Mouse (Mus musculus) adrenal gland, adult 2 months (tissue): ENCODE measurements around the gene Olfr588-ps1. TPM values are rescaled to one million over a fixed set of nuclear protein-coding genes. Genes with fewer than 3 reads are reported as not detected.
"Not testable (repeated sequence)": the region's sequence is repeated elsewhere in the genome, so short reads cannot be mapped to it uniquely, and the experiment has no call there.

Experiments used
- DNase-seq: peaks from one replicate; pipeline ENCODE4 v3.0.0; 2021
- long read RNA-seq: library from polyadenylated mRNA; stranded (forward); transcript quantifications from one replicate; pipeline ENCODE4 v2.0.0, GENCODE M21; 2021
- polyA plus RNA-seq: library from polyadenylated mRNA; depleted of rRNA; stranded (reverse); fragments of >200 nt; gene quantifications from 2 replicates; pipeline ENCODE4 v1.2.3, GENCODE M21; 2012; rRNA removed
- total RNA-seq, 2 experiments: library from RNA; stranded (reverse); gene quantifications; 2 replicates each; pipeline ENCODE4 v1.2.3; 2021

The Olfr588-ps1 gene
- total RNA-seq (not detected), polyA plus RNA-seq (not detected in 2 replicates)
- long read RNA-seq, result 0 reads

DNA sequence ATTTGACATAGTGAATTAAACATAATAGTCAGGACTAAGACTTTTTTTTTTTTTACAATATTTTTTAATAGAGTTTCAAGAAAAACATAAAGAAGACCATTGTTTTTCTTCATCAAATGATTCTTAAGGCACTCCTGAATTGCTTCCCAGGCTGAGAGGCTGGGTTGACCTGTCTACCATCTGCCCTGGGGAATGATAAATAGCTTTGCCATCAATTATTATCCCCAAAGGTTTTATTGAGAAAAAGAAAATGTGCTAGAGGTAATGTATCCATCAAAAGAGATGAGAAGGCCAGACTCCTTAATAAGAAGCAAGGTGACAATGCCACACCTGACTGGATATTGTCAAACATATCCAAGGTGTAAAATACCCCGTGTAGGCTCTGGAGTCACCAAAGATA is at the start of gene Olfr588-ps1:
Gene Olfr588-ps1, plus strand, starts transcription at position 301 of the 400 bp plus-strand sequence.
- no peak for DNase-seq

GRCm38 (mm10) chr7:103097420-103097819 is 43.3 kb upstream of the Olfr588-ps1 start, which contains the start of gene Olfr585:
TSS of gene Olfr585 (plus strand) at chr7:103097720.
- DNase-seq, result no peak

DNA sequence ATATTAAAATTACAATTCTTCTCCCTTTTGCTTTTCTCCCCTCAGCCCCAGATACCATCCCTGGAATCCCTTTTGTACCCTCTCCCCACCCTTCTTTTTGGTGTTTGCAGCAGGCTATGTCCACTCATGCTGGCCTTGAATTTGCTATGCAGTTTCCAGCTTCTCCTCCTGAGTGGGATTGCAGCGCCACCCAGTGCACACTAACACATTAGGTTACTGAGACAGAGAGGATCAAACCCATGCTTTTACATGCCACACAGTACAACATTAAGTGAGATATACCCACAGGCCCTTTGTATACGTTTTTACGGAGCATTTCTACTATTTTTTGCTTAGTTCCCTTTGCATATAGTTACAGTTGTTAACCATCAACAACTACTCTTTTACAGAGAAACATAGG is 21.3 kb upstream of the Olfr588-ps1 start:
- no peak for DNase-seq

GRCm38 (mm10) chr7:103125538-103125937 is 15.1 kb upstream of the Olfr588-ps1 start, which contains the start of gene Olfr586:
TSS of gene Olfr586 (minus strand) at chr7:103125638.
- DNase-seq, result no peak

- DNase-seq, result no peak
Observed at GRCm38 (mm10) chr7:103156256-103156655, 15.6 kb downstream of the Olfr588-ps1 start, which contains the start of gene Olfr589. TSS of gene Olfr589 (minus strand) at chr7:103156356.

DNA sequence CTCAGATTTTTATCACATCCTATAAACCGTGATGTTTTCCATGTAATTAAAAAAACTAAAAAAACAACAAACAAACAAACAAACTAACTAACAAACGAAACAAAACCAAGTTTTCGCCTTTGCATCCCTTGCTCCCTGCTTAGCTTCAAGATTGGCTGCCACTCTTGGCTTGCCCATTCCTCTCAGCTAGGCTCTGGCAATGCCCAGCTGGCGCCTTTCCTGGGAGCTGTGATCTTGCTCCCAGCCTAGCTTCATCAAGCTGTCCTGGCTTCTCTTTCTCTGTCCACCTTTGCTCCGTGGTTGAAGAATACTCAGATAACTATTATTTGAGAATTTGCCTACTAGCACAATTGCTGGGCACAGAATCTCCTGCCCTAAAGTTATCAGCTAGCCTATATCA is 29.0 kb downstream of the Olfr588-ps1 start:
- DNase-seq, result no peak

DNA sequence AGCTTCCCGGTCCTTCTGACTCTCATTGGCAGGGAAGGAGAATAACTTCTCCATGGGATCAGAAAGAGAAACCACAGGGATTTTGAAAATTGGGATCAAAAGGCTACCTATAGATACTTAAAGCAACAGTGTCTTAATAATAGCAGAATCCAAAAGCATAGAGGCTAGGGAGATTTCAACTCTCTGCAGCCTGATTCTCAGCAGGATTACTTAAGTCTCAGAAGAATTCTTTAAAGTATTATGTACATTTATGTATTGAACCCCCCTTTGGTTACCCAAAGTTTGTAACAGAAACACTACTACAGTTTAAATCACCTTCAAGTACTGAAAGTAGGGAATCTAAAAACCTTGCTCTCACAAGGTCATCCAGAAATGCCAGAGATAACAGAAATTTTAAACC is 37.6 kb downstream of the Olfr588-ps1 start, which contains the start of gene Olfr591:
Gene Olfr591, minus strand, starts transcription at position 101 of the 400 bp plus-strand sequence.
- DNase-seq, result no peak

DNA sequence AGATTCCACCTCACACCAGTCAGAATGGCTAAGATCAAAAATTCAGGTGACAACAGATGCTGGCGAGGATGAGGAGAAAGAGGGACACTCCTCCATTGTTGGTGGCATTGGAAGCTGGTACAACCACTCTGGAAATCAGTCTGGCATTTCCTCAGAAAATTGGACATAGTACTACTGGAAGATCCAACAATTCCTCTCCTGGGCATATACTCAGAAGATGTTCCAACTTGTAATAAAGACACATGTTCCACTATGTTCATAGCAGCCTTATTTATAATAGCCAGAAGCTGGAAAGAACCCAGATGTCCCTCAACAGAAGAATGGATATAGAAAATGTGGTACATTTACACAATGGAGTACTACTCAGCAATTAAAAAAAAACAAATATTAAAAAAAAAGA is 43.8 kb downstream of the Olfr588-ps1 start, which contains the start of gene Olfr592:
Gene Olfr592, plus strand, starts transcription at position 301 of the 400 bp plus-strand sequence.
- not testable (repeated sequence) for DNase-seq

Other genes with a start within 250 kb of the Olfr588-ps1 start
- gene Olfr569, start 250.0 kb upstream of the Olfr588-ps1 start, total RNA-seq, result not detected
- not detected in 2 replicates for gene Olfr569, start 250.0 kb upstream of the Olfr588-ps1 start, polyA plus RNA-seq
- not detected for gene Olfr570, start 246.3 kb upstream of the Olfr588-ps1 start, total RNA-seq
- gene Olfr570, start 246.3 kb upstream of the Olfr588-ps1 start, polyA plus RNA-seq, result not detected in 2 replicates
- gene Olfr571, start 223.3 kb upstream of the Olfr588-ps1 start, total RNA-seq, result not detected
- gene Olfr571, start 223.3 kb upstream of the Olfr588-ps1 start, polyA plus RNA-seq, result not detected in 2 replicates
- not detected for gene Olfr572, start 216.5 kb upstream of the Olfr588-ps1 start, total RNA-seq
- not detected in 2 replicates for gene Olfr572, start 216.5 kb upstream of the Olfr588-ps1 start, polyA plus RNA-seq
- not detected for gene Olfr573-ps1, start 198.3 kb upstream of the Olfr588-ps1 start, total RNA-seq
- not detected in 2 replicates for gene Olfr573-ps1, start 198.3 kb upstream of the Olfr588-ps1 start, polyA plus RNA-seq
- not detected for gene Olfr574, start 192.4 kb upstream of the Olfr588-ps1 start, total RNA-seq
- not detected in 2 replicates for gene Olfr574, start 192.4 kb upstream of the Olfr588-ps1 start, polyA plus RNA-seq
- not detected for gene Olfr575, start 182.1 kb upstream of the Olfr588-ps1 start, total RNA-seq
- gene Olfr575, start 182.1 kb upstream of the Olfr588-ps1 start, polyA plus RNA-seq, result not detected in 2 replicates
- gene Olfr576, start 178.2 kb upstream of the Olfr588-ps1 start, total RNA-seq, result not detected
- not detected in 2 replicates for gene Olfr576, start 178.2 kb upstream of the Olfr588-ps1 start, polyA plus RNA-seq
- gene Olfr577, start 164.9 kb upstream of the Olfr588-ps1 start, total RNA-seq, result not detected
- not detected in 2 replicates for gene Olfr577, start 164.9 kb upstream of the Olfr588-ps1 start, polyA plus RNA-seq
- gene Olfr578, start 151.6 kb upstream of the Olfr588-ps1 start, total RNA-seq, result not detected
- gene Olfr578, start 151.6 kb upstream of the Olfr588-ps1 start, polyA plus RNA-seq, result not detected in 2 replicates
- not detected for gene Olfr582, start 102.9 kb upstream of the Olfr588-ps1 start, total RNA-seq
- not detected in 2 replicates for gene Olfr582, start 102.9 kb upstream of the Olfr588-ps1 start, polyA plus RNA-seq
- not detected for gene Olfr583, start 89.6 kb upstream of the Olfr588-ps1 start, total RNA-seq
- gene Olfr583, start 89.6 kb upstream of the Olfr588-ps1 start, polyA plus RNA-seq, result not detected in 2 replicates
- gene Olfr584, start 59.0 kb upstream of the Olfr588-ps1 start, total RNA-seq, result not detected
- gene Olfr584, start 59.0 kb upstream of the Olfr588-ps1 start, polyA plus RNA-seq, result not detected in 2 replicates
- gene Olfr585, start 43.2 kb upstream of the Olfr588-ps1 start, total RNA-seq, result not detected
- gene Olfr585, start 43.2 kb upstream of the Olfr588-ps1 start, polyA plus RNA-seq, result not detected in 2 replicates
- gene Olfr586, start 15.2 kb upstream of the Olfr588-ps1 start, total RNA-seq, result not detected
- gene Olfr586, start 15.2 kb upstream of the Olfr588-ps1 start, polyA plus RNA-seq, result not detected in 2 replicates
- gene Olfr589, start 15.5 kb downstream of the Olfr588-ps1 start, total RNA-seq, result not detected
- not detected in 2 replicates for gene Olfr589, start 15.5 kb downstream of the Olfr588-ps1 start, polyA plus RNA-seq
- not detected for gene Olfr591, start 37.5 kb downstream of the Olfr588-ps1 start, total RNA-seq
- not detected in 2 replicates for gene Olfr591, start 37.5 kb downstream of the Olfr588-ps1 start, polyA plus RNA-seq
- not detected for gene Olfr592, start 43.9 kb downstream of the Olfr588-ps1 start, total RNA-seq
- not detected in 2 replicates for gene Olfr592, start 43.9 kb downstream of the Olfr588-ps1 start, polyA plus RNA-seq
- gene Olfr593, start 71.0 kb downstream of the Olfr588-ps1 start, total RNA-seq, result not detected
- not detected in 2 replicates for gene Olfr593, start 71.0 kb downstream of the Olfr588-ps1 start, polyA plus RNA-seq
- gene Olfr594, start 76.1 kb downstream of the Olfr588-ps1 start, total RNA-seq, result not detected
- not detected in 2 replicates for gene Olfr594, start 76.1 kb downstream of the Olfr588-ps1 start, polyA plus RNA-seq
- not detected for gene Usp17ld, start 111.6 kb downstream of the Olfr588-ps1 start, total RNA-seq
- not detected in 2 replicates for gene Usp17ld, start 111.6 kb downstream of the Olfr588-ps1 start, polyA plus RNA-seq
- not detected for gene Olfr596, start 164.8 kb downstream of the Olfr588-ps1 start, total RNA-seq
- not detected in 2 replicates for gene Olfr596, start 164.8 kb downstream of the Olfr588-ps1 start, polyA plus RNA-seq
- not detected for gene Olfr597, start 175.4 kb downstream of the Olfr588-ps1 start, total RNA-seq
- not detected in 2 replicates for gene Olfr597, start 175.4 kb downstream of the Olfr588-ps1 start, polyA plus RNA-seq
- not detected for gene Olfr598, start 182.7 kb downstream of the Olfr588-ps1 start, total RNA-seq
- not detected in 2 replicates for gene Olfr598, start 182.7 kb downstream of the Olfr588-ps1 start, polyA plus RNA-seq
- not detected for gene Olfr599, start 195.0 kb downstream of the Olfr588-ps1 start, total RNA-seq
- gene Olfr599, start 195.0 kb downstream of the Olfr588-ps1 start, polyA plus RNA-seq, result not detected in 2 replicates
- not detected for gene Olfr600, start 208.8 kb downstream of the Olfr588-ps1 start, total RNA-seq
- gene Olfr600, start 208.8 kb downstream of the Olfr588-ps1 start, polyA plus RNA-seq, result not detected in 2 replicates
- gene Olfr601, start 221.8 kb downstream of the Olfr588-ps1 start, total RNA-seq, result not detected
- not detected in 2 replicates for gene Olfr601, start 221.8 kb downstream of the Olfr588-ps1 start, polyA plus RNA-seq
- not detected for gene Olfr603, start 245.3 kb downstream of the Olfr588-ps1 start, total RNA-seq
- not detected in 2 replicates for gene Olfr603, start 245.3 kb downstream of the Olfr588-ps1 start, polyA plus RNA-seq